Mouse (Mus musculus): ENCODE measurements around the gene Mrpl34. TPM values are rescaled to one million over a fixed set of nuclear protein-coding genes. Genes with fewer than 3 reads are reported as not detected.

Gene Mrpl34
- total and polyA plus RNA-seq, 3 experiments = 143 to 196 TPM; not detected in 1

GRCm38 (mm10) chr8:71463188-71464033, 1.3 kb upstream of the Mrpl34 start, which contains the start of gene Abhd8:
TSS of gene Abhd8 (minus strand) at chr8:71463655.
- Histone ChIP-seq H3K4me1 (ENCODE audit: control insufficient read depth in 1 of 2, insufficient read depth in 2 of 2, low read length in 2 of 2) (peaks cover 0 to 15% of the 10 kb centered on the region in 2 experiments; a peak in 2 of 4 replicates), H3K27ac (ENCODE audit: control insufficient read depth, low read depth, low read length) (peak within 1 kb of the TSS; percentile 25)
- peak; percentile 97 for DNase-seq (ENCODE audit: low read depth, low spot score)

GRCm38 (mm10) chr8:71465733-71466132, 974 bp downstream of the Mrpl34 start:
- H3K36me3 ChIP-seq (ENCODE audit: control insufficient read depth in 1 of 2, insufficient read depth in 2 of 2, low read length in 2 of 2) = peaks cover 0 to 13% of the 10 kb centered on the region in 2 experiments; a peak in 1 of 4 replicates
- H3K27ac ChIP-seq (ENCODE audit: control insufficient read depth, low read depth, low read length) = no peak overlapping the region
- H3K4me3 ChIP-seq (ENCODE audit: control insufficient read depth in 1 of 2, insufficient read depth in 1 of 2, low read depth in 2 of 2, low read length in 2 of 2) = peak overlapping the region; percentile 68 to 81
- no peaks in the 10 kb centered on the region for H3K9me3 ChIP-seq (replicated peaks; ENCODE audit: insufficient read depth, low read length)
- no peaks in the 10 kb centered on the region for H3K27me3 ChIP-seq (ENCODE audit: control insufficient read depth in 1 of 2, insufficient read depth in 2 of 2, low read length in 2 of 2)
- DNase-seq (ENCODE audit: low read depth, low spot score) = no peak
- H3K79me2 ChIP-seq (ENCODE audit: control insufficient read depth, insufficient read depth, low read length, poor library complexity) = peaks cover 22% of the 10 kb centered on the region
- H3K4me1 ChIP-seq (ENCODE audit: control insufficient read depth in 1 of 2, insufficient read depth in 2 of 2, low read length in 2 of 2) = peaks cover 0 to 24% of the 10 kb centered on the region in 2 experiments; a peak in 2 of 4 replicates
- TF ChIP-seq UBTF (IDR thresholded peaks at IDR 0.05; ENCODE audit: borderline replicate concordance, insufficient read depth, low read depth, low read length) (no peak), GABPA (IDR thresholded peaks at IDR 0.05; ENCODE audit: low read depth, low read length) (no peak), JUND (IDR thresholded peaks at IDR 0.05; ENCODE audit: low read depth, low read length) (no peak)
- peak overlapping the region; percentile 80 for H3K9ac ChIP-seq (ENCODE audit: control insufficient read depth, low read depth, low read length, poor library complexity, severe bottlenecking)

More at GRCm38 (mm10) chr8:71463188-71464033, 1.3 kb upstream of the Mrpl34 start, which contains the start of gene Abhd8:
- H3K36me3 ChIP-seq (ENCODE audit: control insufficient read depth in 1 of 2, insufficient read depth in 2 of 2, low read length in 2 of 2) = peaks cover 0 to 7% of the 10 kb centered on the region in 2 experiments; a peak in 1 of 4 replicates
- peaks cover 7% of the 10 kb centered on the region; the same call in 1 of the 2 replicates for H3K79me2 ChIP-seq (ENCODE audit: control insufficient read depth, insufficient read depth, low read length, poor library complexity)
- H3K4me3 ChIP-seq (ENCODE audit: control insufficient read depth in 1 of 2, insufficient read depth in 1 of 2, low read depth in 2 of 2, low read length in 2 of 2) = peak within 1 kb of the TSS; percentile 89 to 95
- no peaks in the 10 kb centered on the region for H3K9me3 ChIP-seq (replicated peaks; ENCODE audit: insufficient read depth, low read length)
- H3K27me3 ChIP-seq (ENCODE audit: control insufficient read depth in 1 of 2, insufficient read depth in 2 of 2, low read length in 2 of 2) = no peaks in the 10 kb centered on the region
- no peak for TF ChIP-seq ZKSCAN1 (IDR thresholded peaks at IDR 0.05; ENCODE audit: low read depth, low read length)
- TF ChIP-seq GATA1 (IDR thresholded peaks at IDR 0.05; ENCODE audit: low read depth, low read length) = no peak
- peak; percentile 63; the same call in 1 of the 2 replicates for TF ChIP-seq HCFC1 (IDR thresholded peaks at IDR 0.05; ENCODE audit: low read depth, low read length)
- TF ChIP-seq TBP (IDR thresholded peaks at IDR 0.05; ENCODE audit: low read depth, low read length) = 0 out of 2 replicates have a peak, but pooled peaks have one; percentile 21
- no peak for TF ChIP-seq RCOR1 (IDR thresholded peaks at IDR 0.05; ENCODE audit: low read depth, low read length)
- peak; percentile 38; the same call in 1 of the 2 replicates for TF ChIP-seq NRF1 (IDR thresholded peaks at IDR 0.05; ENCODE audit: insufficient read depth, low read depth, low read length, poor library complexity, severe bottlenecking)
- TF ChIP-seq MXI1 (IDR thresholded peaks at IDR 0.05; ENCODE audit: low read depth, low read length) = peak; percentile 55; the same call in 1 of the 2 replicates
- TF ChIP-seq MEF2A (IDR thresholded peaks at IDR 0.05; ENCODE audit: extremely low read depth, insufficient replicate concordance, low read depth, low read length, poor library complexity, severe bottlenecking) = no peak
- peak; percentile 59 for TF ChIP-seq NELFE (IDR thresholded peaks at IDR 0.05; ENCODE audit: low read depth, low read length)
- peak; percentile 24 to 51; a peak in 1 of 4 replicates for TF ChIP-seq POLR2A (IDR thresholded peaks at IDR 0.05; ENCODE audit: control insufficient read depth in 1 of 2, insufficient read depth in 1 of 2, low read depth in 1 of 2, low read length in 2 of 2, poor library complexity in 1 of 2)
- TF ChIP-seq KAT2A (conservative IDR thresholded peaks at IDR 0.05; ENCODE audit: low read depth, low read length) = no peak
- peak; percentile 60; the same call in 1 of the 2 replicates for TF ChIP-seq SIN3A (IDR thresholded peaks at IDR 0.05; ENCODE audit: low read length)
- TF ChIP-seq CHD2 (IDR thresholded peaks at IDR 0.05; ENCODE audit: low read length) = no peak
- H3K9ac ChIP-seq (ENCODE audit: control insufficient read depth, low read depth, low read length, poor library complexity, severe bottlenecking) = peak within 1 kb of the TSS; percentile 82
